Mouse (Mus musculus): ENCODE measurements at regions not wholly inside any gene's neighbourhood (a gene's known extent, or its start where the extent isn't known, plus 50 kb on each side); places are given as distances from the start of the nearest gene placed in this dataset.
"Not testable (repeated sequence)": the region's sequence is repeated elsewhere in the genome, so short reads cannot be mapped to it uniquely, and the experiment has no call there.

- not testable (repeated sequence) for H3K36me3 ChIP-seq (replicated peaks); H3K9me3 ChIP-seq; H3K27ac ChIP-seq; DNase-seq (ENCODE audit: extremely low spot score, low spot score); H3K27me3 ChIP-seq (ENCODE audit: poor library complexity, severe bottlenecking); H3K4me3 ChIP-seq; H3K4me1 ChIP-seq
- 62% methylated on average over 1 of the region's 1 CpGs for WGBS
Measured at GRCm38 (mm10) chr10:38704762-38705130, 116.8 kb downstream of the Rfpl4b start.

DNA sequence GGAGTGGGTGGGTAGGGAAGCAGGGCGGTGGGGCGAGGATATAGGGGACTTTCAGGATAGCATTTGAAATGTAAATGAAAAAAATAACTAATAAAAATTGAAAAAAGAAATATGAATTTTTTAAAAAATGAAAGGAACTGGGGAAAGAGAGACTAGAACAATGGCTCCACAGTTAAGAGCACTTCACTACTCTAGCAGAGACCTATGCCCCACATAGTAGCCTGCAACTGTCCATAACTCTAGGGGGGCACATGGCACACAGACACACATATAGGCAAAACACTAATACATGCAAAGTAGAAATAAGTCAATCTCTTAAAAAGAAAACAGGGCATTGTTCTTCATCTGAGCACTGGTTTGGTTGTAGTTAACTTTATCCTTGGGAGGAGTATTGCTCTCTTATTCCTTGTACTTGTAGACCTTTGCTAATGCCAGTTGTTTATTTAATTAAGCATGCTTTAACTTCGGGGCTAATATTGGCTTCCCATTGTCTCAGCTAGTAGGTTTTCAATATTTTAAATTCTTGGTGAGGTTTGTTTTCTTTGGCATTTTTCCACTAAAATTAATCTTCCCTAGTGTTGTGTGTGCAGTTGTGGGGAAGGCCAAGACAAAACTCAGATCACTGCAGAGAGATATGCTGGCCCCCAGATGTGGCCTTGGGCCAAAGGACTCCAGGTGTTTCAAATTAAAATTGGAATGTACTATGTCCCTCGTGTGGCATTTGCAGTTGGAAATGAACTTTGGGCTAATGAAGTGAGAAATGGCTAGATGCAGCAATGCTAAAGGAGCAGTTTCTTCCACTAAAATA is 117.4 kb downstream of the Rfpl4b start:
- Histone ChIP-seq H3K27ac (no peak overlapping the region), H3K9me3 (no peaks in the 10 kb centered on the region), H3K4me1 (no peaks in the 10 kb centered on the region), H3K4me3 (no peak overlapping the region), H3K27me3 (ENCODE audit: poor library complexity, severe bottlenecking) (no peaks in the 10 kb centered on the region), H3K36me3 (replicated peaks) (no peaks in the 10 kb centered on the region)
- DNase-seq (ENCODE audit: extremely low spot score, low spot score) = no peak
- 84% methylated on average over 4 of the region's 4 CpGs for WGBS

DNA sequence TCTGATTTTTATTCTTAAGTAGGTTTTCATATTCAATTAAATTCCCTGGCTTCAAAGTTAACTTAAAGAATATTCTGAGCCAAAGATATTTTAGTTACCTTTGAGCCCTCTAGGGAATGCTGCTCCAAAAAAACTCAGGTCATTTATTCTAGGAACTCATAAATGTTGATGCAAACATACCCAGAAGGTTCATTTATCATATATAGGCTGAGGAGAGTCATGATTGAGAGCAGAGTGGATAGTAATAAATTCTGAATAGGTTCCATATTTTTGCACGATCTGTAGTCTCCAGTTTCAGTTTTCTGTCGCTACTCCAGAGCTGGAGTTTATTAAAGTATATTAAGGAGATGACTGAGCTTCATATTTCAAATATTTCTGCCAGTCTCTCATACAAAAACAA is 144.1 kb downstream of the Rfpl4b start:
- DNase-seq (ENCODE audit: extremely low spot score, low spot score) = no peak
- 84% methylated on average over 2 of the region's 2 CpGs for WGBS
- no peaks in the 10 kb centered on the region for H3K27me3 ChIP-seq (ENCODE audit: poor library complexity, severe bottlenecking)

GRCm38 (mm10) chr10:38668610-38669009 is 153.0 kb downstream of the Rfpl4b start:
- Histone ChIP-seq H3K36me3 (replicated peaks) (no peaks in the 10 kb centered on the region), H3K27me3 (ENCODE audit: poor library complexity, severe bottlenecking) (no peaks in the 10 kb centered on the region), H3K9me3 (no peaks in the 10 kb centered on the region), H3K27ac (no peak overlapping the region), H3K4me1 (no peaks in the 10 kb centered on the region), H3K4me3 (no peak overlapping the region)
- no peak for DNase-seq (ENCODE audit: extremely low spot score, low spot score)

More for the DNA sequence above, 144.1 kb downstream of the Rfpl4b start:
- Histone ChIP-seq H3K36me3 (replicated peaks) (no peaks in the 10 kb centered on the region), H3K4me1 (no peaks in the 10 kb centered on the region), H3K4me3 (no peak overlapping the region), H3K27ac (no peak overlapping the region), H3K9me3 (peaks cover 7% of the 10 kb centered on the region; the same call in 1 of the 2 replicates)

DNA sequence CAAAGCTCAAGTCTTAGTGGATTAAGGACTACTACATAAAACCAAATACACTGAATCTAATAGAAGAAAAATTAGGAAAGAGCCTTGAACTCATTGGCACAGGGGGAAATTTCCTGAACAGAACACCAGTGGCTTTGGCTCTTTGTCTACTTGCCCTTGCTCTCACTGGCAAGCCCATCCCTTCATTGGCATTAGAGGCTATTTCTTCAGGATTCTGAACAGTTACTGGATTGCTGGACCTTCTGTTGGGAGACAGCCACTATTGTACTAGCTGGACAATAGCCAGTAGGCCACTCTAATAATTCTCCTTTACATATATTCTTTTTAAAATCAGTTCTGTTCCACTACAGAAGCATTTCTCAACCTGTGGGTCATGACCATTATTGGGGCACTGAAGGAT is 153.7 kb downstream of the Rfpl4b start:
- Histone ChIP-seq H3K4me1 (no peaks in the 10 kb centered on the region), H3K36me3 (replicated peaks) (no peaks in the 10 kb centered on the region), H3K9me3 (no peaks in the 10 kb centered on the region), H3K27ac (no peak overlapping the region), H3K27me3 (ENCODE audit: poor library complexity, severe bottlenecking) (no peaks in the 10 kb centered on the region), H3K4me3 (no peak overlapping the region)
- DNase-seq (ENCODE audit: extremely low spot score, low spot score) = no peak

- WGBS = 65% methylated on average over 1 of the region's 1 CpGs
- H3K27ac ChIP-seq = no peak overlapping the region
- no peaks in the 10 kb centered on the region for H3K9me3 ChIP-seq
- 0 out of 2 replicates have a peak, but pooled peaks cover 4% of the 10 kb centered on the region for H3K4me1 ChIP-seq
- H3K36me3 ChIP-seq (replicated peaks) = no peaks in the 10 kb centered on the region
- H3K4me3 ChIP-seq = no peak overlapping the region
- H3K27me3 ChIP-seq (ENCODE audit: poor library complexity, severe bottlenecking) = no peaks in the 10 kb centered on the region
- no peak for DNase-seq (ENCODE audit: extremely low spot score, low spot score)
Measured at GRCm38 (mm10) chr10:38635695-38636094, 185.9 kb downstream of the Rfpl4b start.

DNA sequence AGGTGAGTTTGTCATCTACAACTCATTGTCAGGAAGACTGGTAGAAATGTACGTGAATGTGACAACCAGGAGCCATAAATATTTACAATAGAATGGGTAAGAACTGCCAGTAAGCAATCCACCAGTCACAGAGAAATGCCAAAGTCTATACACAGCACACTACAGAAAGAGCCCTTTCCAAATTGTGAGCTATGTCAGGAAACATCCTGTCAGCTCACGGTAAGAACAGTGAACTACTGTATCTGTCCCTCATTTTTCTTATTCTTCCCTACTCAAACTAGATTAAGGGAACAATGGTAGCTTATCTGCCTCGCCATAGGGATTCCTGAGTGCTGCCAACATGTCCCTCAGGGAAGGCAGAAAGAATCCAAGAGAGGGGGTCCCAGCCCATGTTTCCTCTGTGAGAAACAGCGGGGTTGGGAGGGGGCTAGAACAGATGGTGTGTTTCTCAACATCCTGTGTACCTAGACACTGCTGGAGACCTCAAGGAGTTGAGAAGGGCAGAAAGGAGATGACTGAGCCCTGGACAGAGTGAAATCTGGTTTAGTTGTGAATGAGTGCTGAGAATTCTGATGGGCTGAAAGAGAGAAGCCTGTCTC is 191.6 kb downstream of the Rfpl4b start:
- Histone ChIP-seq H3K27me3 (ENCODE audit: poor library complexity, severe bottlenecking) (no peaks in the 10 kb centered on the region), H3K36me3 (replicated peaks) (no peaks in the 10 kb centered on the region), H3K4me1 (0 out of 2 replicates have a peak, but pooled peaks cover 4% of the 10 kb centered on the region), H3K9me3 (no peaks in the 10 kb centered on the region), H3K27ac (no peak overlapping the region), H3K4me3 (no peak overlapping the region)
- WGBS = 80% methylated on average over 4 of the region's 4 CpGs
- no peak for DNase-seq (ENCODE audit: extremely low spot score, low spot score)

DNA sequence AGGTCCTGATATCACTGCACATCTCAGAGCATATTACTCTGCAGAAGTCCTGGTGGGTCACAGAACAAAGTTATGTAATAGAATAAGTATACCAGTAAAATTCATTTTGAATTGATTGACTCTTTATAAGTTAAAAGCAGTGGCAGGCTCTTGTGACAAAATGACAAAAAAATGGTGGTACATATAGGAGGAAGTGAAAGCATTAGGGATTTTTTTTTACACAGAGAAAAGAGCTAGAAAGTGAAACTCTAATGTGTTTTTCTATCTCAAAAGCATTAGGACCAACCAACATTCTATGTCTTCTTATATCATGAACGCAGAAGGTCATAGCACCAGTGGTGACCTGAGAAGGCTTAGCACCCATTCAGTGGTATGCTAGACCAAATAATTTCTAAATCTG is 198.2 kb downstream of the Rfpl4b start:
- Histone ChIP-seq H3K4me3 (no peak overlapping the region), H3K4me1 (no peaks in the 10 kb centered on the region), H3K9me3 (no peaks in the 10 kb centered on the region), H3K36me3 (replicated peaks) (no peaks in the 10 kb centered on the region), H3K27ac (no peak overlapping the region), H3K27me3 (ENCODE audit: poor library complexity, severe bottlenecking) (no peaks in the 10 kb centered on the region)
- 86% methylated on average over 1 of the region's 1 CpGs for WGBS
- no peak for DNase-seq (ENCODE audit: extremely low spot score, low spot score)

DNA sequence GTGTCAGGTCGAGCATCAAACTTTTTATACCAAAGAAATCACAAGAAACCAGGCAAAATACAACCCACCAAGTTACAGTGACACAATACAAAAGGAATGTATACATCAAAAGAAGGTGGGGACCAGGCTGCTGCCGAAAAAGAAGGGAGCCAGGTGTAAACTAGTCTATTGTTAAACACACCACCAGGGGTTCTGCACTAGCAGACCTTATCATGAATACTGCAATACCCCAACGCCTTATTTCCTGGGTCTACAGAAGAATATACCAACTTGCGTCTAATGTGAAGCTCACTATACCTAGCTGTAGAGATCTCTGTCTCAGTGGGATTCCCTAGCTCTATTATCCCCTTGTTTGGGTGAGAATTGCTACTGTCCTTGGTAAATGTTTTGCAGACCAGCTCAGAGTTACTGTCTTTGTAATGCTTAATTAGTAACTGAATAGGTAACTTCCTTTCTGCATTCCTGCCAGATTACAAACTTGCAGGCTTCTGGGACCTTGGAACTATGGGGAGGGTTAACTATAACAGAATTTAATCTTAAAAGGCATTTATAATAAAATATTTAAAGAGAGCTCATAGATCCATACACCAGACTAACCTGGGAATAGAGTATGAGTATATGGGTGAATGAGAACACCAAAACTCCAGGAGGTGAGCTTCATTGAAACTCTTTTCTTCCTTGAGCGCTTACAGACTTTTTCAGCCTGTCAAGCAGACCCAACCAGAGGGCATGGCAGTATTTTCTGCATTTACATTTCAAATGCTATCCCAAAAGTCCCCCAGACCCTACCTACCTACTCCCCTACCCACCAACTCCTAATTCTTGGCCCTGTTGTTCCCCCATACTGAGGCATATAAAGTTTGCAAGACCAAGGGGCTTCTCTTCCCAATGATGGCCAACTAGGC is 211.7 kb downstream of the Rfpl4b start:
- H3K4me3 ChIP-seq = no peak overlapping the region
- WGBS = 80% methylated on average over 5 of the region's 5 CpGs
- no peaks in the 10 kb centered on the region for H3K27me3 ChIP-seq (ENCODE audit: poor library complexity, severe bottlenecking)
- no peaks in the 10 kb centered on the region; the same call in 1 of the 2 replicates for H3K9me3 ChIP-seq
- no peak overlapping the region for H3K27ac ChIP-seq
- no peaks in the 10 kb centered on the region for H3K36me3 ChIP-seq (replicated peaks)
- no peak for DNase-seq (ENCODE audit: extremely low spot score, low spot score)
- H3K4me1 ChIP-seq = no peaks in the 10 kb centered on the region

GRCm38 (mm10) chr10:38586061-38586460 is 235.5 kb downstream of the Rfpl4b start:
- DNase-seq (ENCODE audit: extremely low spot score, low spot score) = no peak
- Histone ChIP-seq H3K4me1 (no peaks in the 10 kb centered on the region), H3K36me3 (replicated peaks) (no peaks in the 10 kb centered on the region), H3K27me3 (ENCODE audit: poor library complexity, severe bottlenecking) (no peaks in the 10 kb centered on the region), H3K9me3 (no peaks in the 10 kb centered on the region), H3K27ac (no peak overlapping the region), H3K4me3 (no peak overlapping the region)
- 88% methylated on average over 2 of the region's 2 CpGs for WGBS

GRCm38 (mm10) chr10:38575726-38576125 is 245.9 kb downstream of the Rfpl4b start:
- Histone ChIP-seq H3K9me3 (no peaks in the 10 kb centered on the region; the same call in 1 of the 2 replicates), H3K4me3 (no peak overlapping the region), H3K27ac (no peak overlapping the region), H3K36me3 (replicated peaks) (no peaks in the 10 kb centered on the region), H3K27me3 (ENCODE audit: poor library complexity, severe bottlenecking) (no peaks in the 10 kb centered on the region), H3K4me1 (no peaks in the 10 kb centered on the region)
- WGBS = 86% methylated on average over 1 of the region's 1 CpGs
- no peak for DNase-seq (ENCODE audit: extremely low spot score, low spot score)

GRCm38 (mm10) chr10:38573728-38574127 is 247.9 kb downstream of the Rfpl4b start:
- DNase-seq (ENCODE audit: extremely low spot score, low spot score) = no peak
- Histone ChIP-seq H3K27me3 (ENCODE audit: poor library complexity, severe bottlenecking) (no peaks in the 10 kb centered on the region), H3K9me3 (no peaks in the 10 kb centered on the region), H3K27ac (no peak overlapping the region), H3K36me3 (replicated peaks) (no peaks in the 10 kb centered on the region), H3K4me1 (no peaks in the 10 kb centered on the region), H3K4me3 (no peak overlapping the region)
- 91% methylated on average over 1 of the region's 1 CpGs for WGBS

- no peak overlapping the region for H3K4me3 ChIP-seq
- 77% methylated on average over 2 of the region's 2 CpGs for WGBS
- H3K27ac ChIP-seq = no peak overlapping the region
- H3K27me3 ChIP-seq (ENCODE audit: poor library complexity, severe bottlenecking) = no peaks in the 10 kb centered on the region
- no peaks in the 10 kb centered on the region for H3K4me1 ChIP-seq
- no peaks in the 10 kb centered on the region for H3K36me3 ChIP-seq (replicated peaks)
- no peak for DNase-seq (ENCODE audit: extremely low spot score, low spot score)
- H3K9me3 ChIP-seq = no peaks in the 10 kb centered on the region
Measured at GRCm38 (mm10) chr10:38573146-38573545, 248.4 kb downstream of the Rfpl4b start.
